Mouse (Mus musculus) megakaryocyte-erythroid progenitor cell, adult 5-6 weeks (primary cell): ENCODE results near the gene Fgfr2. TPM values are rescaled to one million over a fixed set of nuclear protein-coding genes. Genes with fewer than 3 reads are reported as not detected.

Experiments used
- ATAC-seq: replicated peaks from 2 replicates; pipeline ENCODE4 v1.8.0; 2016; ENCODE audit warnings: mild to moderate bottlenecking, inconsistent platforms; ENCODE audit not compliant: severe bottlenecking, poor library complexity, low FRiP score, low TSS enrichment
- total RNA-seq, 2 experiments: library from RNA; stranded (forward) in 1 of 2; stranded (reverse) in 1 of 2; fragments of 200-1000, 215-1000 nt in 1 of 2; fragments of >200 nt in 1 of 2; fragmentation: Nextera tagmentation in 1 of 2; gene quantifications; 2 replicates each; pipeline ENCODE4 v1.2.3; 2014 to 2017

Gene Fgfr2
- total RNA-seq, 2 experiments from 2014 or later: not detected

GRCm38 (mm10) chr7:130726185-130726584, 2397.0 kb downstream of the Fgfr2 start:
- no peak for ATAC-seq

DNA sequence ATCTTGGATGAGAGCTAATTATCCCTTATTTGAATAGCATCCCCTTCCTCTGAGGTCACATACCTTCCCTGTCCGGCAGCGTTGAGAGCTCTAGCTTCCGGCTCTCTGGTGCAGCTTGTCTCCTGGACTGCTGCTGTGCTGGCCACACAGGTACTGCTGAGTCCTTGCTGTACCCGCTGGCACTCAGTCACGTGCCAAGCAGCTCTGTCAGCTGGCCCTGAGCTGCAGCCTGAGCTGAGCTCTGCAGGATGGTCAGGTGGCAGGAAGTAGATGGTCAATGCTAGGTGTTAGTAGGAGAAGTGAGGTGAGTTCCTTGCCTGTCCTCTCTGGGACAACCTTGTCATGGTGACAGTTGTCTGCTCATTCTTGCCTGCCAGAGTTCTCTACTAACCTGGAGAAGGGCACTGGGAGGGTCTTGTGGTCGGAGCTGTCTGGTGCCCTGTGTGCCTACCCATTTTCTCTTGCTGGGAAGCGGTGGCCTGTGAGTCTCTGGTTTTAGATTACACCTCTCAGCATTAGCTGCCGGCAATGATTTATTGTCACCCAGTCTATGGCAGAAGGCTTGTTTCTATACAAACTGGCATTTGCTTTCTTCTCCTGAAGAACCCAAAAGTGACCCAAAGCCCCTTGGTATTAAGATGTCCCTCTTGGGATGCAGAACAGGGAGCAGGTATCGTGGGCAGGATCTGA, 2402.4 kb downstream of the Fgfr2 start:
- no peak for ATAC-seq

- no peak for ATAC-seq
These were observed 2403.1 kb downstream of the Fgfr2 start for GRCm38 (mm10) chr7:130719931-130720598.

- ATAC-seq: no peak
These were observed 2406.2 kb downstream of the Fgfr2 start for GRCm38 (mm10) chr7:130716989-130717388.

DNA sequence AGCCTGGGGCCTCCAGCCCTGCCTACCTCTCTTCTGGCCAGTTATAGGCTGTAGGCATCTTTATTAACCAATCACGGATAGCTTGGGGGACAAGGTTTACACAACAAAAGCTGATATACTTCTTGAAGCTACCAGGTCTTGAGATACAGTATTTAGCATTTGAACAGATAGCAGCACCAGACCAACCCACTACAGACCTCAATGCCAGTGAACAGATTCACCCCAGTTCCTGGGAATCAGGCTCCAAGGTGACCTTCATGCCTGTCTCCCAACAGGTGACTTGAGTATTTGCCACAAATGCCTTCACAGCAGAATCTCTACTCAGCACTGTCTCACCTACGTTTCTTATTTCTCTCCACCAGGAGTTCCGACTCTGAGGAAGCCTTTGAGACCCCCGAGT, 2406.8 kb downstream of the Fgfr2 start:
- no peak for ATAC-seq

DNA sequence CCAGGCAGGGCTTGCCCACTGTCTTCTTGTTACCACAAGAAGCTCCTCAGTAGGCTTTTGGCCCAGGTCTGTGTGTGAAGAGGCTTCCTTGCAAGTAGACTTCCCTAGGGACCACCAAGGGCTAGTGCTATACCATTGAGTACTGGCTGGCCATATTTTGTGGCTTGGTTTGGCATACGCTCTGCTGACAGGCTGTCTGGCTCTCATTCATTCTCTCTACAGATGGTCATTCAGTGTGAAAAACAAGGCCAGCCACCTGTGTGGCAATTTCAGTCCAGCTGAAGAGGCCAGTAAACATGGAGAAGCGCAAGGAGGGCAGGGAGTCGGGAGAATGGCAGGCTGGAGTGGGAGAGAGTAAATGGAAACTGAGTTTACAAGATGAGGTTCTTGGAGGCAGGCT, 2407.7 kb downstream of the Fgfr2 start:
- no peak for ATAC-seq

DNA sequence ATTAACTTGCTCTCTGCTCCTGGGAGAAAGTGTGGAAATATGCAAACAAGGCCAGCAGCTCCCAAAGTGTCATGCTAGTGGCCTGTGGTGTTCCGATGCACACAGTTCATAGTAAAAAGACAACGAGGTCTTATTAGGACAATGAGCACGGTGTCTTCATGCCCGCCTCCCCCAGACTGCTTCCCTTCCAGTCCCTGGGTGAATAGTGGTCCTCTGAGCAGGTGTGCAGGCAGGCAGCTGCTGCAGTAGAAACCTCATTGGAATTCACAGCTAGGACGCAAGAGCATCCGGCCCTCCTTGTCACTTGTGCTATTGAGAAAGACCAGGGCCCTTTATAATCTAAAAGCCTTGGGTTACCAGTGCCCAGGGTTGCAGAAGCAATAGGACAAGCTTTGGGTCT, 2409.8 kb downstream of the Fgfr2 start:
- ATAC-seq: no peak

DNA sequence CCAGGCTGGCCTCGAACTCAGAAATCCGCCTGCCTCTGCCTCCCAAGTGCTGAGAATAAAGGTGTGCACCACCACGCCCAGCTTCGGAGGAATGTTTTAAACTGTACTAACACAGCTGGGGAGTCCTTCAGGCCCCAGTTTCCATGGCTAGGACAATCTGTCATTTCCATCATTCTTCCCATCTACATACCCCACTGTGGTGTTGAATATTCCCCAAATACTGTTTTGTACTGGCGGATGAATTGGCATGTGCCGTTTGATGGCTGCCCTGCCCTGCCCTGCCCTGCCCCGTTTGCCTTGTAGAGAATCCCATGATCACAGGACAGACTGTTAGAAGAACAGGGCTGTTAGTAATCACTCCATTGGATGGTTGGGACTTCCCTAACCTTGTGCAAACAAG, 2411.3 kb downstream of the Fgfr2 start:
- no peak for ATAC-seq

DNA sequence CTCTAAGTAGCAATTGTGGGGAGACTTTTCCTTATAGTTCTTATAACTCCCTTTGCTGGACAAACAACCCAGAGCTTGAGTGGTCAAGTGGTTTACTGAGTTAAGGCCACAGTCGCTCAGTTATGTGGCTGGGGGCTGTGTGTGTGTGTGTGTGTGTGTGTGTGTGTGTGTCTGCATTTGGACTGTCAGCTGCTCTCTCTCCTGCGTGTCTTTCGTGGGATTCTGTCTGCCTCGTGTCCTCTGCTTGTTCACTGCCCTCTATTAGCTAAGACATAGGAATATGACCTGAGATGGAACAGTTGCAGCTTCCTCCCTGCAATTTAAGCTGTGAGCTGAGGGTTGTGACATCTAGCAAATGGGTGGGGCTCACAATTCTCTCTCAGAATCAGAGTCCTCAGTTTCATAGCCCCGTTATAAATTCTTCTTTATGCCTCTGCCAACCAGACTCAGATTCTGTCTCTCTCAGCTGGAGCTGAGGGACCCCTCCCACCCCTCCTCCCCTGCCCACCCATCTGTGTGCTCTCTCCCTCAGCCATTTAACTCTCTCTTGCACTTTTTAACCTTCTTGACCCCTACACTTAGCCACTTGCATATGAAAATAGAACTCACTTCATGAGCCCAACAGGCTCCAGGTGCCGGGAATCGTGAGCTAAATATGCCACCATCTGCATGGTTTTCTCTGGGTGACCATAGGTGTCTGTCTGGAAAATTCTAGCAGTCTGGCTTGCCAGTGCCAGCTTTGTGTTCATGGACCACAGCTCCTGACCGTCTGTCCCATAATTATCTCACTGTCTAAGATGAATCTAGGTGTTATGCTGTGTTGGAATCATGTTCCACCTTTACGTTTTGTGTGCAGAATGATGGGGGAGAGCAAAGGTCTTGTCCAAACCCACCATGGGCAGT, 2413.5 kb downstream of the Fgfr2 start:
- no peak for ATAC-seq

DNA sequence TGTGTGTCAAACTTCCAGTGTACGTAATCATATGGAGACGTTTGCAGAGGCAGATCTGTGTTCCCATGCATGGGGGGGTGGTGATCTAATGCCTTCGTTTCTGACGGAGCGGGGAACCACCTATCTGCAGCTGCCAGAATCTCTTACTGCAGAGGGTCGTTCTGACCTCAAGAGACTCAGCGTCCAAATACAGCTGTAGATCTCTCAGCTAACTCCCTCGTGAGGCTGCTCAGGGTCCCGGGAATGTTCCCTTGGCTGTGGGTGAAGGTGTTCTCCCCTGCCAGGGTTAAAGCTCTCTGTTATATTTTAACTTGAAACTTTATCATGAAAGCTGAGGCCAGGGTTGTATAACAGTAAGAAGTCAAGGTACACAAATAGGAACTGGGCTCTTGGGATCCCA, 2414.2 kb downstream of the Fgfr2 start:
- no peak for ATAC-seq

DNA sequence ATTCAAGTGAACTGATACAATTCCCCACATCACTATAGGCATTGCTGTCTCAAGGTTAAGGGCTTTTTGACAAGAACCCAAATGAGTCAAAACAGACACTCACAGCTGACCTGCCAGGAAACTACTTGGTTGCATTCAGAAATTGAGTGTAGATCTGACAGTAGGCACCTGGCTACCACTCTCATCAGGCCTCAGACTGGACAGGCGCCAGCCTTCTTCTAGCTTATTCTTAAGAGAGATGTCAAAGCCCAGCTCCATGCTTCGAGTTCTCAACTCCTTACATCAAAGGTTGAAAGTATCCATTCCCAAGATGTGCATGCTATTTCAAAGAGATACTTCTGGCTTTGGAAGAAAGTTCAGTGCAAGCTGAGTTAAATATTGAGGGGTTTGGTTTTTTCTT, 2417.9 kb downstream of the Fgfr2 start:
- no peak for ATAC-seq

DNA sequence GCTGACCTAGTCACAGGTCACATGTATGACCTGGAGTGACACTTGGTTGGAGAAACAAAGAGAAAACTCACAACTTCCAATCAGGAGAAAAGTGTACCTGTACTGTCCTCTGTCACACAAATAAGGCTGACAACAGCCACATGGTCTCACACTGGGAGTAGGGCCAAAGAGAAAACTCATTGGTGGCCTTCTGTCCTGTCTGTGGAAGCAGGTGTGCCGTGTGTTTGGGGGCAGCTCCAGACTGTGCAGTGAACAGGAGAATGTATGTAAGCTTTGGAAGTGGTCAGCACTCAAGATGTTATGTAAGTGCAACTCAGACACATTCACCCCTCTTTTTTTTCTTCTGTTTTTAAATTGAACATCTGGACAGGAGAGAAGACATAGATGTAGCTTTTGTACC, 2421.8 kb downstream of the Fgfr2 start:
- ATAC-seq: no peak

DNA sequence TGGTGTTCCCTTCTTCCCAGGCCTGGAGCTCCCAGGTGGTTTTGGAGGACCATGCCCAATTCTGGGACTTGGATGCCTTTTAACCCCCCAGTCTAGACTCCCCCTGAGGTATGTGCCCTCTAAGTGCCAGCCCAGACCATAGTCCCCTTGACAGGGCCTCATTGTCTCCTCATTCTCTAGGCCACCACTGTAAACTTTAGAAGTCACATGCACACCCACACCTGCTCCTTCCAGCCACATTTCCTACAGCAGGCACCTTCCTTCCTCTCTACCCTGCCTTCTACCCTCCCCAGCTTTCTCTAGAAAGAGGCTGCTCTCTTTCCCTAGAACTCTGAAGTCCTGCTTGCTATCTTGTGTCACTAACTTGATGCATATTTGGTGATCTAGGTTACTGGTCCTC, 2424.7 kb downstream of the Fgfr2 start:
- no peak for ATAC-seq

- ATAC-seq: no peak
These were observed 2426.6 kb downstream of the Fgfr2 start for GRCm38 (mm10) chr7:130696347-130697234.

DNA sequence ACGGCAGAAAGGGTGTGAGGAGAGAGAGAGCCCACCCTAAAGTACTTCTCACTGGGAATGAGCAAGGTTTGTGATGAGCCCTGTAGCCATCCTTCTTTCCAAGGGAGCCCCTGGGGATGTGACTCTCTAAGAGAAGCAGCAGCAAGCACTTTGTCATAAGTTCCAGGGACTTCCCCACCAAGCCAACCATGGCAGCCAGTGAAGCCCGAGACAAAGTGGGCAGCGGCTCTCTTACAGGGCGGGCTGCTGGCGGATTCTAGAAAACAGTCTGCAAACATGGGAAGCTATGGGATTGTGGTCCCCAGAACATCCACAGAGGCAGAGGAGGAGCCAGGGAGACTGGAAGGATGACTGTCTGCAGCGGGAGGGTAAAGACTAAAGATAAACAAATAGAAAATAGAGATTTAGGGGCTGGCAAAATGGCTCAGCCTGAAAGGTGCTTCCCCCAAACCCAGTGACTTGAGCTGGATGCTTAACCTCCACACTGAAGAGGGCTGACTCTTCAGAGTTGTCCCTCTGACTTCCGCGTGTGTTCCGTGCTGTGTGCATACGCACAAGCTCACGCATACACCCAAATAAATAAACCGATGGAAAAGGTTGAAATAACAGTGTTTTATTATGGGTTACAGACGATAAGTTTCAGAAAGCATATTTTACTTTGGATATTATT, 2427.3 kb downstream of the Fgfr2 start:
- ATAC-seq: no peak

GRCm38 (mm10) chr7:130693800-130694193, 2429.4 kb downstream of the Fgfr2 start:
- ATAC-seq: no peak

DNA sequence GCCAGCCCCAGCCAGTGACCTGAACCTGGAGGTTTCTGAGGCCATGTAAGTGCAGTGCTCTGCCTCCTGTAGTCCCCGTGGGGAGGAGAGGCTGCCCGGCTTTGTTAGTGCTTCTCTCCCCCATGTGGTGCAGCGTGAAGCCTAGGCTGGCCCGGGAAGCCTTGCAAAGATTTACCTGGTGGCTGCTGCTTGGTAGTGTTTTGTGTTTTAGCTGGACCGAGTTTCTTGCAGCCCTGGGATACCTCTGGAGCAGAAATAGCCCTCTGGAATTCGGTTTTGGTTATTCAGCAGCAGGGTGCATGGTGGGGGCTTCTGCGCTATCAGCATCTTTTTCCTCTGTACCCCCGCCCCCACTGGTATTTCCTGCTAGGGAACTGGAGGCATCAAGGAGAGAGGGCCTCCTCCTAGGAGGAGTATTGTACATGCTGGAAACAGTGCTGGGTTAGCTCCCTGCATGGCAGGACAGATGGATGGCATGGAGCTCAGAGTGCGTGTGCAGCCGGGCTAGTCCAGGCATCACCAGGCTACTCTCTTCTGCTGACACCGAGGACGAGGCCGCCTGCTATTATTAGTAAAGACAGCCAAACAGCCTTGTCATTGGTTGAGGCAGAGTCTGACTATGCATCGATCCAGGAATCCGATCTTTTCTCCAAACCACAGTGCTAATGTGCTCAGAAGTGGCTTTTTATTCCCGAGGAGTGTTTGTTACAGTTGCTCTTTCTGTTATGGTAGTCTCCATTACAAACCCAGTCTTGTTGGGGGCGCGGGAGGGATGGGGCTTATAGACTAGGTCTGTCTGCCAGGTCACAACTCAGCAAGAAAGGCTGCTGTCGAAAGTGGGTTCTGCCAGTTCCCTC, 2430.0 kb downstream of the Fgfr2 start:
- no peak for ATAC-seq

DNA sequence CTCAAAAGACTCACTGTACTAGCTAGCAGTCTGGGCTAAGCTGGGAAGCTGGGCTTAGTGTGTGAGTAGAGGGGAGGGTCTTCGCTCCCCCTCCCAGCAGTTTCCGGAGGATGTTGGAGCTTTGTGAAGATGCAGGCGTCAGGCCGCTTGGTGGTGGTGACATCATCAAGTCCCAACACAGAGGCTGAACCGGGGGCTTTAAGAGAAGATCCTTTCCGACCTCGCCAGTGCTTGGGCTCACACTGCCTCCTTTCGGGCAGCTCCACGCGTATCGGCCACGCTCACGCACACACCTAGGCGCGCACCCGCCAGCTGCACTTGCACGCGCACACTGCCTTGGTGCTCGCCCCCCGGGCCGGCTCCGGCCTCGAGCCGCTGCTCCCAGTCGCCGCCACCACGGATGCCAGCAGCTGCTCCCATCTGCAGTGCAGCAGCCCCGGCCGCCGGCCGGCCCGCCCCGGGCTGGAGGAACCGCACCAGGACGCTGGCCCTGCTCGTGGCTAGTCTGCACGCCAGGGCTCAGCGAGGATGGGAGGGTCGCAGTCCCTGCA, 2430.7 kb downstream of the Fgfr2 start:
- no peak; the same call in 1 of the 2 replicates for ATAC-seq
